Mouse (Mus musculus): ENCODE data around the gene Knl1. TPM values are rescaled to one million over a fixed set of nuclear protein-coding genes. Genes with fewer than 3 reads are reported as not detected.

The Knl1 gene
- polyA plus RNA-seq, 3 experiments from 2014 or later = 4.6 to 49.6 (median 6.9) TPM

- no peak for ATAC-seq
These were observed 6.0 kb upstream of the Knl1 start for GRCm38 (mm10) chr2:119040882-119041281.

GRCm38 (mm10) chr2:119045163-119045562, 1.8 kb upstream of the Knl1 start:
- no peak for ATAC-seq

GRCm38 (mm10) chr2:119047849-119048248, 930 bp downstream of the Knl1 start:
- ATAC-seq = no peak

GRCm38 (mm10) chr2:119050132-119050650, 3.3 kb downstream of the Knl1 start:
- ATAC-seq = no peak

GRCm38 (mm10) chr2:119060139-119060538, 13.2 kb downstream of the Knl1 start:
- no peak for ATAC-seq

- no peak for ATAC-seq
These were observed 25.5 kb downstream of the Knl1 start for GRCm38 (mm10) chr2:119072397-119072796.

- no peak for ATAC-seq
These were observed 39.2 kb downstream of the Knl1 start for GRCm38 (mm10) chr2:119086156-119086555.

- no peak for ATAC-seq
These were observed 54.6 kb downstream of the Knl1 start for GRCm38 (mm10) chr2:119101552-119101951.

GRCm38 (mm10) chr2:119106583-119106982, 59.7 kb downstream of the Knl1 start:
- ATAC-seq = no peak

- no peak for ATAC-seq
These were observed 61.6 kb downstream of the Knl1 start for GRCm38 (mm10) chr2:119108554-119108953.

GRCm38 (mm10) chr2:119111060-119111459, 64.1 kb downstream of the Knl1 start:
- no peak for ATAC-seq

- peak; percentile 96 for ATAC-seq
These were observed 65.7 kb downstream of the Knl1 start, which contains the start of gene Rad51 for GRCm38 (mm10) chr2:119112438-119113112. Gene Rad51, plus strand, starts transcription at chr2:119112793.

- ATAC-seq = peak; percentile 41
These were observed 66.4 kb downstream of the Knl1 start for GRCm38 (mm10) chr2:119113121-119113925.

- no peak for ATAC-seq
These were observed 89.5 kb downstream of the Knl1 start for GRCm38 (mm10) chr2:119136346-119136898.

GRCm38 (mm10) chr2:119145199-119145598, 98.3 kb downstream of the Knl1 start:
- no peak for ATAC-seq

GRCm38 (mm10) chr2:119146435-119146834, 99.5 kb downstream of the Knl1 start:
- no peak for ATAC-seq

- no peak for ATAC-seq
These were observed 100.3 kb downstream of the Knl1 start for GRCm38 (mm10) chr2:119147160-119147678.

GRCm38 (mm10) chr2:119147775-119148174, 100.9 kb downstream of the Knl1 start:
- no peak for ATAC-seq

GRCm38 (mm10) chr2:119152255-119152654, 105.3 kb downstream of the Knl1 start:
- ATAC-seq = no peak

GRCm38 (mm10) chr2:119154683-119155082, 107.8 kb downstream of the Knl1 start:
- ATAC-seq = no peak

Data from inflammation-experienced regulatory T-cells, adult 6 months (primary cell).